1 mouse cellular context compared by ENCODE assay signal in the genomic region with DNA sequence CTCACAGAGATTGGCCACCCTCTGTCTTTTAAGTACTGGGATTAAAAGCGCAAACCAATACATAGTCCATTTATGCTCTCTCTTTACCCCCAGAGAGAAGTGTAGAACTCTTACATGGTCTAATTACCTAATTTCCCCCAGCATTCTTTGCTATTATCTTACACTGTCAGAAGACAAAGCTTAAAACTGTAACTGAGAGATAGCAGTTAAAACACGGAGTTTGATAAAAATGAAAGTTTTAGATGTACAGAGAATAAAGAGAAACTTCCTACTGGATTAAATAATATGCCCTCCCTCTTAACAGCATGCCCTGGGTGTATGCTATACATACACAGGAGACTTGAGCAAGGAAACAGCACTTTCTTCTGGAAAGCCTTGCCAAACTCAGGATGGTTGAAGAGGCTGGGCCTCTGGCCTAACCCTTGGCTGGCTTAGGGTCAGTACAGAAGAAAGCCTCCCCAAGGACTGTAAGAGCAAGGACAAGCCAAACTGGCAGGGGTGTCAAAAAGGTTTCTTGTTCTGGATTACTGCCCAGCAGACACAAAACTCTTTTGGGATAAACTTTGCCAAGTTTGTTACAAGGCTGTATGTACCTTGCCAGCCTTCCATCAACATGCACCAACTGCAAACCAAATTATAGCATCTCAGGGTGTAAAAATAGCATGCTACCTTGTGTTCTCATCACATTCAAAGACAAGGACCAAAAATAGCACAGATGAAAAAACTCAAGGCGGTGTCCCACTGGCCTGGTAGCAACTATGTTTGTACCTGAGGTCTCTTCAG.
TF ChIP-seq lines count a peak whose summit lies in the region.

No protein-coding gene starts in this region.

TF ChIP-seq in MEL, 35 proteins besides CTCF, POLR2A, EP300 and RAD21 (continued from another document):
- TF ChIP-seq MXI1 (IDR thresholded peaks at IDR 0.05; ENCODE audit: low read depth, low read length) (no peak; the same call in 1 of the 2 replicates), ZKSCAN1 (IDR thresholded peaks at IDR 0.05; ENCODE audit: low read depth, low read length) (no peak), SMC3 (IDR thresholded peaks at IDR 0.05; ENCODE audit: low read depth, low read length) (no peak), ELF1 (IDR thresholded peaks at IDR 0.05; ENCODE audit: low read depth, low read length) (no peak), ETS1 (IDR thresholded peaks at IDR 0.05; ENCODE audit: low read depth, low read length) (peak; percentile 76), ZC3H11A (IDR thresholded peaks at IDR 0.05; ENCODE audit: low read depth, low read length) (no peak), NRF1 (IDR thresholded peaks at IDR 0.05; ENCODE audit: insufficient read depth, low read depth, low read length, poor library complexity, severe bottlenecking) (no peak), BHLHE40 (IDR thresholded peaks at IDR 0.05; ENCODE audit: borderline replicate concordance, low read depth, low read length) (no peak), MYC (IDR thresholded peaks at IDR 0.05; ENCODE audit: low read depth, low read length) (no peak), TAL1 (IDR thresholded peaks at IDR 0.05; ENCODE audit: low read length) (peak; percentile 87), MEF2A (IDR thresholded peaks at IDR 0.05; ENCODE audit: extremely low read depth, insufficient replicate concordance, low read depth, low read length, poor library complexity, severe bottlenecking) (peak; percentile 66; the same call in 1 of the 2 replicates), USF1 (IDR thresholded peaks at IDR 0.05; ENCODE audit: low read depth, low read length) (no peak), MAZ (IDR thresholded peaks at IDR 0.05; ENCODE audit: low read depth, low read length) (0 out of 2 replicates have a peak, but pooled peaks have one; percentile 39), ZMIZ1 (IDR thresholded peaks at IDR 0.05; ENCODE audit: low read depth, low read length) (no peak), USF2 (IDR thresholded peaks at IDR 0.05; ENCODE audit: borderline replicate concordance in 1 of 2, insufficient read depth in 1 of 2, low read depth in 1 of 2, low read length in 2 of 2) (no peak), TBP (IDR thresholded peaks at IDR 0.05; ENCODE audit: low read depth, low read length) (0 out of 2 replicates have a peak, but pooled peaks have one; percentile 7), RCOR1 (IDR thresholded peaks at IDR 0.05; ENCODE audit: low read depth, low read length) (peak; percentile 56; the same call in 1 of the 2 replicates), POLR2AphosphoS2 (IDR thresholded peaks at IDR 0.05; ENCODE audit: low read length) (no peak), ZNF384 (IDR thresholded peaks at IDR 0.05; ENCODE audit: low read depth, low read length) (no peak), HCFC1 (IDR thresholded peaks at IDR 0.05; ENCODE audit: low read depth, low read length) (peak; percentile 49; the same call in 1 of the 2 replicates), JUND (IDR thresholded peaks at IDR 0.05; ENCODE audit: low read depth, low read length) (no peak), MAX (IDR thresholded peaks at IDR 0.05; ENCODE audit: low read length) (0 out of 2 replicates have a peak, but pooled peaks have one; percentile 15), KAT2A (conservative IDR thresholded peaks at IDR 0.05; ENCODE audit: low read depth, low read length) (peak; percentile 41), TCF12 (IDR thresholded peaks at IDR 0.05; ENCODE audit: low read depth, low read length) (peak; percentile 97), SIN3A (IDR thresholded peaks at IDR 0.05; ENCODE audit: low read length) (peak; percentile 76), NELFE (IDR thresholded peaks at IDR 0.05; ENCODE audit: low read depth, low read length) (no peak), GATA1 (IDR thresholded peaks at IDR 0.05; ENCODE audit: low read depth, low read length) (peak; percentile 95), CHD1 (IDR thresholded peaks at IDR 0.05; ENCODE audit: low read depth, low read length) (no peak), GABPA (IDR thresholded peaks at IDR 0.05; ENCODE audit: low read depth, low read length) (no peak)
